Mouse (Mus musculus) myocyte (in vitro differentiated cells): ENCODE measurements at regions not wholly inside any gene's neighbourhood (a gene's known extent, or its start where the extent isn't known, plus 50 kb on each side); places are given as distances from the start of the nearest gene placed in this dataset.
"Not testable (repeated sequence)": the region's sequence is repeated elsewhere in the genome, so short reads cannot be mapped to it uniquely, and the experiment has no call there.

Source experiments
- H3K27me3 ChIP-seq: one replicate; pipeline ENCODE4 v1.6.1; 2011; ENCODE audit not compliant: control insufficient read depth, insufficient read depth, insufficient read length
- H3K36me3 ChIP-seq: one replicate; pipeline ENCODE4 v1.6.1; 2011; ENCODE audit not compliant: control insufficient read depth, insufficient read depth
- H3K4me2 ChIP-seq: one replicate; pipeline ENCODE4 v1.6.1; 2011; ENCODE audit warnings: low read depth, control low read depth
- H3K4me3 ChIP-seq: one replicate; pipeline ENCODE4 v1.5.1; 2011; ENCODE audit warnings: mild to moderate bottlenecking, control low read depth, moderate library complexity
- H3K79me2 ChIP-seq: one replicate; pipeline ENCODE4 v1.6.1; 2011; ENCODE audit not compliant: control insufficient read depth, insufficient read depth
- H3ac ChIP-seq: one replicate; pipeline ENCODE4 v1.6.1; 2011; ENCODE audit not compliant: control insufficient read depth, insufficient read length
- CEBPB ChIP-seq: IDR thresholded peaks from 2 replicates; pipeline ENCODE4 v1.6.1; 2011; ENCODE audit warnings: mild to moderate bottlenecking, moderate library complexity; ENCODE audit not compliant: poor library complexity, insufficient read depth, severe bottlenecking
- E2F4 ChIP-seq: IDR thresholded peaks from one replicate; pipeline ENCODE4 v1.6.1; 2011; ENCODE audit warnings: mild to moderate bottlenecking, control low read depth, moderate library complexity; ENCODE audit not compliant: insufficient read depth
- MAX ChIP-seq: IDR thresholded peaks from one replicate; pipeline ENCODE4 v1.6.1; 2011; ENCODE audit warnings: low read depth, mild to moderate bottlenecking, control low read depth
- MYOD1 ChIP-seq, 3 experiments: IDR thresholded peaks; one replicate each; pipeline ENCODE4 v1.6.1; 2011; ENCODE audit warnings: control low read depth in 2 of 3, low read depth in 2 of 3, mild to moderate bottlenecking in 2 of 3, moderate library complexity in 1 of 3; ENCODE audit not compliant: insufficient read length in 2 of 3, control insufficient read depth in 1 of 3
- MYOG ChIP-seq, 3 experiments: IDR thresholded peaks; one replicate each; pipeline ENCODE4 v1.6.1; 2011; ENCODE audit warnings: control low read depth in 2 of 3, low read depth in 2 of 3, mild to moderate bottlenecking in 2 of 3; ENCODE audit not compliant: insufficient read length in 2 of 3, control insufficient read depth in 1 of 3, insufficient read depth in 1 of 3
- POLR2A ChIP-seq: IDR thresholded peaks from one replicate; pipeline ENCODE4 v1.6.1; 2011; ENCODE audit warnings: low read depth, mild to moderate bottlenecking, control low read depth, moderate library complexity; ENCODE audit not compliant: insufficient read length
- POLR2AphosphoS2 ChIP-seq: IDR thresholded peaks from one replicate; pipeline ENCODE4 v1.6.1; 2011; ENCODE audit warnings: low read depth, control low read depth; ENCODE audit not compliant: insufficient read length
- REST ChIP-seq: IDR thresholded peaks from one replicate; pipeline ENCODE4 v1.6.1; 2011; ENCODE audit warnings: mild to moderate bottlenecking, control low read depth, moderate library complexity; ENCODE audit not compliant: insufficient read depth, insufficient read length
- SRF ChIP-seq: IDR thresholded peaks from one replicate; pipeline ENCODE4 v1.6.1; 2011; ENCODE audit warnings: low read depth; ENCODE audit not compliant: control insufficient read depth, insufficient read length
- TCF12 ChIP-seq: IDR thresholded peaks from one replicate; pipeline ENCODE4 v1.6.1; 2011; ENCODE audit warnings: mild to moderate bottlenecking, control low read depth; ENCODE audit not compliant: poor library complexity, insufficient read depth, severe bottlenecking
- TCF3 ChIP-seq: IDR thresholded peaks from one replicate; pipeline ENCODE4 v1.6.1; 2011; ENCODE audit warnings: low read depth, control low read depth; ENCODE audit not compliant: insufficient read length
- USF1 ChIP-seq: IDR thresholded peaks from one replicate; pipeline ENCODE4 v1.6.1; 2011; ENCODE audit warnings: low read depth, mild to moderate bottlenecking, control low read depth, moderate library complexity

DNA sequence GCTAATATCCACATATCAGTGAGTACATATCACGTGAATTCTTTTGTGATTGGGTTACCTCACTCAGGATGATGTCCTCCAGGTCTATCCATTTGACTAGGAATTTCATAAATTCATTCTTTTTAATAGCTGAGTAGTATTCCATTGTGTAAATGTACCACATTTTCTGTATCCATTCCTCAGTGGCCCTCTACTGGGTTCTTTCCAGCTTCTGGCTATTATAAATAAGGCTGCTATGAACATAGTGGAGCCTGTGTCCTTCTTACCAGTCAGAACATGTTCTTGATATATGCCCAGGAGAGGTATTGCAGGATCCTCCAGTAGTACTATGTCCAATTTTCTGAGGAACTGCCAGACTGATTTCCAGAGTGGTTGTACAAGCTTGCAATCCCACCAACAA is 884.0 kb upstream of the Lrrc4c start:
- H3K4me3 ChIP-seq, H3K4me2 ChIP-seq, H3K27me3 ChIP-seq, H3ac ChIP-seq, H3K79me2 ChIP-seq, H3K36me3 ChIP-seq: not testable (repeated sequence)

DNA sequence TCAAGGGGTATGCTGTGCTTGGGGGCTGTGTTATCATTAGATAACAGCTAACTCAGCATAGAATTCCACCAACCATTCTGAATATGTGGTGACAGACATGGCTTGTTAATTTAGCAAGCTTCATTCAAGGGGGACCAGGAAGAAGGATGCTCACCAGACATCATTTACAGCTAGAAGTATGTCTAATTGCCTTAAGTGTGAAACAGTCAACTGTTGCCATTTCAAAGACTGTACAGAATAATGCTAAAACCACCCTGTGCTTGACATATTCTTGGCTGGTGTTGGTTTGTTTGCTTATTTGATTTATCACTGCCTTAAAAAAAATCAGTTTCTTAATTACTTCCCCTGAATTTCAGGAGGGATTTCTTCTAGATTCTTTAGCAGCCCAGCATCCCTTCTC is 877.0 kb upstream of the Lrrc4c start:
- no peaks in the 10 kb centered on the region for H3K27me3 ChIP-seq
- no peak overlapping the region for H3K4me3 ChIP-seq
- no peaks in the 10 kb centered on the region for H3K79me2 ChIP-seq
- H3K4me2 ChIP-seq: no peak overlapping the region
- no peak overlapping the region for H3ac ChIP-seq
- H3K36me3 ChIP-seq: no peaks in the 10 kb centered on the region
- no peak for TF ChIP-seq TCF12
- TF ChIP-seq MAX: no peak
- no peak for TF ChIP-seq MYOG (IDR thresholded peaks at IDR 0.05; ENCODE audit: control insufficient read depth in 1 of 3, insufficient read depth in 1 of 3, insufficient read length in 2 of 3, low read depth in 2 of 3)
- TF ChIP-seq CEBPB: no peak
- TF ChIP-seq SRF: no peak
- TF ChIP-seq POLR2A: no peak
- no peak for TF ChIP-seq TCF3
- no peak for TF ChIP-seq POLR2AphosphoS2
- TF ChIP-seq REST: no peak
- TF ChIP-seq USF1: no peak

DNA sequence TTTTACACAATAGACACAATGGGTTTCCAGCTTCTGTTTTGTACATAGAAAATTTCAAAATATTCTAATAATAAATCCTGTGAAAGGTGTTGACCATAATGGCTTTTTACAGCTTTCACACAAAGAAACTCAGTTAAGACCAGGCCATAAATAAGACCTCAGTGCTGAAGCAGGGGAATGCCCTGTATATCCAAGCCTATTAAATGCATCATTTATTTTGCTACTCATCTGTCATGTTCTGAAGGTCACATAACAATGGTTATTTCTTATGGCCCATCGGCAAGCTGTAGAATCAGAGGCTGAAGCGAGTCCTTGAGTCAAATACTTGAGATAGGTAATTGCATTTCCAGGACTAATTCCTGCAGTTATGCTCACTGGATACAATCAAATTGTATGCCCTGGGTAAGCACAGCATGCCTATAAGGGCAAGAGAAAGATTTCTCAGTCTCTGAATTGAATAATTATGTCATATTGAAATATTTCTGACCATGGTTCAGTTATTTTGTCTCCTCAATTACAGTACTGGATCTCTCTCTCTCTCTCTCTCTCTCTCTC is 874.6 kb upstream of the Lrrc4c start:
- TF ChIP-seq CEBPB (no peak), TCF12 (no peak), POLR2A (no peak)
- H3K4me2 ChIP-seq: no peak overlapping the region

GRCm38 (mm10) chr2:95448897-95449296 is 869.1 kb upstream of the Lrrc4c start:
- no peak overlapping the region for H3K4me3 ChIP-seq
- no peak overlapping the region for H3ac ChIP-seq
- no peaks in the 10 kb centered on the region for H3K79me2 ChIP-seq
- H3K36me3 ChIP-seq: no peaks in the 10 kb centered on the region
- H3K27me3 ChIP-seq: no peaks in the 10 kb centered on the region
- no peak for TF ChIP-seq POLR2A
- TF ChIP-seq CEBPB: no peak
- TF ChIP-seq MYOD1 (IDR thresholded peaks at IDR 0.05; ENCODE audit: control insufficient read depth in 1 of 3, insufficient read length in 2 of 3, low read depth in 2 of 3): no peak
- no peak for TF ChIP-seq E2F4
- TF ChIP-seq REST: no peak
- TF ChIP-seq POLR2AphosphoS2: no peak
- TF ChIP-seq TCF3: no peak
- no peak for TF ChIP-seq MAX
- H3K4me2 ChIP-seq: no peak overlapping the region

More for the DNA sequence above, 874.6 kb upstream of the Lrrc4c start:
- Histone ChIP-seq H3K27me3 (no peaks in the 10 kb centered on the region), H3ac (no peak overlapping the region), H3K79me2 (no peaks in the 10 kb centered on the region), H3K4me3 (no peak overlapping the region), H3K36me3 (no peaks in the 10 kb centered on the region)

DNA sequence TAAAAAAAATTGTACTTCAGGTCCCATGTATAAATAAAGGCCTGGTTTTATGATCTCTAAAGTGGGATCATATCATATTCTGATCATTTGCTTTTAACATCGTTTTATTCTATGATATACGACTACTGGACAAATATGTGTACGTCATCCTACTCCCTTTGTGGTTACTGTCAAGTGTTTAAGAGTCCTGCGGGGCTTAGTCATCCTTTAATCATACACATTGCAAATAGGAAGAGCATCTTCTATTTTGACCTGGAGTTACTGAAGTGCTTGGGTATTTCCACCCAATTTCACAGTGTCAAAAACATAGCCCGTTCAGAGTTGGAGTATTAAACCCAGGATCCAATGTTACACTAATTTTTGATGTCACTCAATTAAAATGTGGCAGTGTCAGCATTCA is 838.1 kb upstream of the Lrrc4c start:
- no peaks in the 10 kb centered on the region for H3K79me2 ChIP-seq
- H3K36me3 ChIP-seq: no peaks in the 10 kb centered on the region
- H3ac ChIP-seq: no peak overlapping the region
- no peaks in the 10 kb centered on the region for H3K27me3 ChIP-seq
- no peak overlapping the region for H3K4me3 ChIP-seq
- H3K4me2 ChIP-seq: peak overlapping the region; percentile 20
- TF ChIP-seq TCF3: no peak
- TF ChIP-seq USF1: no peak
- TF ChIP-seq SRF: no peak

- Histone ChIP-seq H3K4me2 (no peak overlapping the region), H3K36me3 (no peaks in the 10 kb centered on the region), H3ac (no peak overlapping the region), H3K27me3 (no peaks in the 10 kb centered on the region), H3K4me3 (no peak overlapping the region), H3K79me2 (no peaks in the 10 kb centered on the region)
- TF ChIP-seq MYOD1 (IDR thresholded peaks at IDR 0.05; ENCODE audit: control insufficient read depth in 1 of 3, insufficient read length in 2 of 3, low read depth in 2 of 3) (no peak), TCF3 (no peak), E2F4 (no peak), USF1 (no peak), TCF12 (no peak), POLR2AphosphoS2 (no peak), SRF (no peak), POLR2A (no peak), REST (no peak), CEBPB (no peak), MYOG (IDR thresholded peaks at IDR 0.05; ENCODE audit: control insufficient read depth in 1 of 3, insufficient read depth in 1 of 3, insufficient read length in 2 of 3, low read depth in 2 of 3) (no peak), MAX (no peak)
Observed at GRCm38 (mm10) chr2:95483397-95483796, 834.6 kb upstream of the Lrrc4c start.
